Mouse (Mus musculus) hindbrain, embryonic 16.5 days (tissue): Measurements from ENCODE around the gene Inpp4b. TPM values are rescaled to one million over a fixed set of nuclear protein-coding genes. Genes with fewer than 3 reads are reported as not detected.

Source experiments
- ATAC-seq: fragments of 200-750 bp; cut with Nextera tagmentation; 2 replicates; pipeline ENCODE4 v1.8.0; 2017; ENCODE audit warnings: moderate TSS enrichment, moderate library complexity
- H3K27ac ChIP-seq: fragments of 300-500 bp; sonication (generic); 2 replicates; pipeline ENCODE4 v1.5.1; 2014; ENCODE audit warnings: low read depth, mild to moderate bottlenecking, control low read depth, low read length, moderate library complexity
- H3K27me3 ChIP-seq: fragments of 300-500 bp; sonication (generic); replicated peaks from 2 replicates; pipeline ENCODE4 v1.6.1; 2014; ENCODE audit warnings: low read length; ENCODE audit not compliant: control insufficient read depth, insufficient read depth
- H3K36me3 ChIP-seq: fragments of 300-500 bp; sonication (generic); 2 replicates; pipeline ENCODE4 v1.6.1; 2014; ENCODE audit warnings: mild to moderate bottlenecking, low read length, moderate library complexity, mixed read lengths; ENCODE audit not compliant: control insufficient read depth, insufficient read depth
- H3K4me1 ChIP-seq: fragments of 300-500 bp; sonication (generic); 2 replicates; pipeline ENCODE4 v1.6.1; 2014; ENCODE audit warnings: low read depth, low read length; ENCODE audit not compliant: control insufficient read depth, insufficient read depth
- H3K4me2 ChIP-seq: fragments of 300-500 bp; sonication (generic); 2 replicates; pipeline ENCODE4 v1.6.1; 2014; ENCODE audit warnings: mild to moderate bottlenecking, low read length, control low read depth, moderate library complexity
- H3K4me3 ChIP-seq: fragments of 300-500 bp; sonication (generic); 2 replicates; pipeline ENCODE4 v1.5.1; 2014; ENCODE audit warnings: mild to moderate bottlenecking, low read length, control low read depth, moderate library complexity
- H3K9ac ChIP-seq: fragments of 300-500 bp; sonication (generic); 2 replicates; pipeline ENCODE4 v1.6.1; 2014; ENCODE audit warnings: low read depth, mild to moderate bottlenecking, control low read depth, low read length, moderate library complexity
- H3K9me3 ChIP-seq: fragments of 300-500 bp; sonication (generic); 2 replicates; pipeline ENCODE4 v1.6.1; 2014; ENCODE audit warnings: mild to moderate bottlenecking, low read length, moderate library complexity; ENCODE audit not compliant: control insufficient read depth
- WGBS: fragments of 180-500 bp; shearing (Covaris S2); extraction: QIAGEN DNeasy Blood & Tissue Kit; methylation state at CpG from one replicate; pipeline ENCODE4 v1.1.7; 2014; 5-methylcytosine and 5-hydroxymethylcytosine counted together
- polyA plus RNA-seq: library from polyadenylated mRNA; unstranded; fragments of >200 nt; fragmentation: Nextera tagmentation; extraction: Ambion mirVana; gene quantifications from 2 replicates; pipeline ENCODE4 v1.2.1, GENCODE M21; 2015

Gene Inpp4b
- polyA plus RNA-seq, 1 experiment from 2014 or later = 13.6 TPM

- no peak for ATAC-seq
- 91% methylated on average over 4 of the region's 4 CpGs for WGBS
Measured at GRCm38 (mm10) chr8:81858393-81858792, 516.0 kb downstream of the Inpp4b start.

GRCm38 (mm10) chr8:81859805-81860204 lies 517.4 kb downstream of the Inpp4b start:
- H3K4me3 ChIP-seq = no peak overlapping the region
- no peaks in the 10 kb centered on the region for H3K9me3 ChIP-seq
- no peak for ATAC-seq
- WGBS = 46% methylated on average over 1 of the region's 1 CpGs
- H3K9ac ChIP-seq = no peak overlapping the region
- H3K27ac ChIP-seq = no peak overlapping the region
- H3K36me3 ChIP-seq = no peaks in the 10 kb centered on the region
- H3K4me1 ChIP-seq = no peaks in the 10 kb centered on the region
- H3K27me3 ChIP-seq = no peaks in the 10 kb centered on the region
- H3K4me2 ChIP-seq = no peak overlapping the region

More at GRCm38 (mm10) chr8:81858393-81858792, 516.0 kb downstream of the Inpp4b start:
- Histone ChIP-seq H3K27me3 (no peaks in the 10 kb centered on the region), H3K9ac (no peak overlapping the region), H3K4me1 (no peaks in the 10 kb centered on the region), H3K9me3 (no peaks in the 10 kb centered on the region), H3K27ac (no peak overlapping the region), H3K36me3 (no peaks in the 10 kb centered on the region), H3K4me3 (no peak overlapping the region), H3K4me2 (no peak overlapping the region)

GRCm38 (mm10) chr8:81861311-81861710 lies 519.0 kb downstream of the Inpp4b start:
- no peak for ATAC-seq
- Histone ChIP-seq H3K9me3 (no peaks in the 10 kb centered on the region), H3K9ac (no peak overlapping the region), H3K4me1 (no peaks in the 10 kb centered on the region), H3K4me2 (no peak overlapping the region), H3K27me3 (no peaks in the 10 kb centered on the region), H3K36me3 (no peaks in the 10 kb centered on the region), H3K27ac (no peak overlapping the region), H3K4me3 (no peak overlapping the region)
- WGBS = 89% methylated on average over 8 of the region's 8 CpGs

DNA sequence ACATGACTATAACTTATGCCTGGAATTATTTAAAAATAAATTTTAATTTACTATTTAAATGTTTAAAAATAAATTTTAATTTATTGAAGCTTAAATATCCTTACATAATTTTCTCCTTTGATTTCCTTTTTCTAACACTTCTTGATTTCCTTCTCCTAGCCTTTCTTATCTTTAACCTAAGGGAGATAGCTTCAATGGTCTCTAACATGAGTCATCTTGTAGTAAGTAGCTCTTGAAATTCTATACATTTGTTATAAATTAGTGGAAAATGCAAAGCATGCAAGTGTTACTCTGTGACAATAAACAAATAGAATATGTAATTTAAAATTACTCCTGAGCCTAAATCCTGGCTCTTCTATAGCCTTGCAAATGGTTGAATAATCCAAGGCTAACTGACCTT lies 520.4 kb downstream of the Inpp4b start:
- Histone ChIP-seq H3K36me3 (no peaks in the 10 kb centered on the region), H3K4me3 (no peak overlapping the region), H3K27me3 (no peaks in the 10 kb centered on the region), H3K9me3 (no peaks in the 10 kb centered on the region), H3K4me2 (no peak overlapping the region), H3K4me1 (no peaks in the 10 kb centered on the region), H3K9ac (no peak overlapping the region), H3K27ac (no peak overlapping the region)
- ATAC-seq = no peak

- no peak overlapping the region for H3K27ac ChIP-seq
Measured at GRCm38 (mm10) chr8:81864318-81864717, 522.0 kb downstream of the Inpp4b start.

DNA sequence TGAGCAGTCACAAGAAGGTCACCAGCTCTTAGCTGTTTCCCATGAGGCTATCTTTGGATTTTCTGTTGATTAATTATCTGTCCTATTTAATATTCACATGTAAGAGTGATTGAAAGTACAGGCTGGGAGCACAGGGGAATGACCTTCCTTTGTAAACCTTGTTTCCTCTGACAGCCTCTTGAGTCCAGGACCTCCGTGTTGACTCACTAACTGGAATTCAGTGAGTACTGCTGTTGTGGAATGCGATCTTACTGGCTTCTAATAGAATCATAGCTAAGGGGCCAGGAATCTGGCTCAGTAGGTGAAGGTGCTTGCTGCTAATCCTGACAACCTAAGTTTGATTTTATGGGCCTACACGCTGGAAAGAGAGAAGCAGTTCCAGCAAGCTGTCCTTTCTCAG lies 523.3 kb downstream of the Inpp4b start:
- Histone ChIP-seq H3K4me1 (no peaks in the 10 kb centered on the region), H3K9ac (no peak overlapping the region), H3K4me3 (no peak overlapping the region), H3K27ac (no peak overlapping the region), H3K36me3 (no peaks in the 10 kb centered on the region), H3K27me3 (no peaks in the 10 kb centered on the region), H3K9me3 (no peaks in the 10 kb centered on the region), H3K4me2 (no peak overlapping the region)
- no peak for ATAC-seq
- 68% methylated on average over 3 of the region's 3 CpGs for WGBS

More at GRCm38 (mm10) chr8:81864318-81864717, 522.0 kb downstream of the Inpp4b start:
- WGBS = 91% methylated on average over 2 of the region's 2 CpGs
- no peak for ATAC-seq
- H3K4me3 ChIP-seq = no peak overlapping the region
- no peaks in the 10 kb centered on the region for H3K27me3 ChIP-seq
- H3K4me1 ChIP-seq = no peaks in the 10 kb centered on the region
- H3K9ac ChIP-seq = no peak overlapping the region
- no peaks in the 10 kb centered on the region for H3K36me3 ChIP-seq
- H3K9me3 ChIP-seq = no peaks in the 10 kb centered on the region
- H3K4me2 ChIP-seq = no peak overlapping the region

DNA sequence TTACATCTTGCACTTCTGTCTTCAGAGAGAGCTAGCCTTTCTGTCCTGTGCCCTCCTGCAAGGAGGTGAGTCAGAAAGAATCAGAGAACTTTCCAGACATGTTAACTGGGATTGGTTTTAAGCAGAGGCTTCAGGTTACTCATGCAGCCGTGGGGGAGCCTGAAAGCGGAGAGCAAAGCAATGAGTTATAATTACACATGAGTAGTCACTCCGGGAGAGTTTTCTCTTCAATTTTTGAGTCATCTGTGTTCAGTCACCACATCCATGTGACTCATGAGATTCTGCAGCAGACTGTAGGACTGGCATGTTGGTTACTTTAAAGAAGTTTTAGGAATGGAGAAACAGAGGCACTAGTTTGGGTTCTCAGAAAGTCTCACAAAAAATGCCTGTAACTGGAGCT lies 524.7 kb downstream of the Inpp4b start:
- H3K4me2 ChIP-seq = no peak overlapping the region
- H3K4me1 ChIP-seq = no peaks in the 10 kb centered on the region
- no peak overlapping the region for H3K27ac ChIP-seq
- no peaks in the 10 kb centered on the region for H3K27me3 ChIP-seq
- H3K9me3 ChIP-seq = no peaks in the 10 kb centered on the region
- H3K36me3 ChIP-seq = no peaks in the 10 kb centered on the region
- H3K9ac ChIP-seq = no peak overlapping the region
- no peak for ATAC-seq
- WGBS = 75% methylated on average over 3 of the region's 3 CpGs
- H3K4me3 ChIP-seq = no peak overlapping the region

- Histone ChIP-seq H3K4me2 (no peak overlapping the region), H3K9me3 (no peaks in the 10 kb centered on the region), H3K27ac (no peak overlapping the region), H3K9ac (no peak overlapping the region), H3K36me3 (no peaks in the 10 kb centered on the region), H3K4me1 (no peaks in the 10 kb centered on the region), H3K27me3 (no peaks in the 10 kb centered on the region), H3K4me3 (no peak overlapping the region)
- no peak for ATAC-seq
- WGBS = 95% methylated on average over 2 of the region's 2 CpGs
Measured at GRCm38 (mm10) chr8:81870466-81870865, 528.1 kb downstream of the Inpp4b start.

DNA sequence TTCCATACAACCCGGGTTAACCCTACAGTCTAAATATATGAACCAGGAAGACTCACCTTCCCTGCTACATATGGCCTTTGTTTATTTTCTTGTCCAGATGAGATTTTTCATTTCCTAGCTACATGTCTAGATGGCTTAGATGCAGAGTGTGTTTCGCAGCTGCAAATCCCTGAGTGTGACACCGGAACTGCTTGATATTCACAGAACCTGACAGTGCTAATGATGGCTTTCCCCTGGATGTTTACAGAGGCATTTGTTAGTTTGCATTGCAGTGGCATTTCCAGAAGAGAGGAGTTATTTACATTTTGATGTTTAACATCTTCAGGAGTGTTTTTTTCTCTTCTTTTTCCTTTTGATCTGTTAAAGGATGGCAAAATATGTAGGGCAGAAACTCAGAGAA lies 537.7 kb downstream of the Inpp4b start:
- Histone ChIP-seq H3K36me3 (no peaks in the 10 kb centered on the region), H3K27ac (no peak overlapping the region), H3K4me2 (no peak overlapping the region), H3K4me1 (no peaks in the 10 kb centered on the region), H3K4me3 (no peak overlapping the region), H3K9me3 (no peaks in the 10 kb centered on the region), H3K27me3 (no peaks in the 10 kb centered on the region), H3K9ac (no peak overlapping the region)
- no peak for ATAC-seq
- WGBS = 68% methylated on average over 3 of the region's 3 CpGs

DNA sequence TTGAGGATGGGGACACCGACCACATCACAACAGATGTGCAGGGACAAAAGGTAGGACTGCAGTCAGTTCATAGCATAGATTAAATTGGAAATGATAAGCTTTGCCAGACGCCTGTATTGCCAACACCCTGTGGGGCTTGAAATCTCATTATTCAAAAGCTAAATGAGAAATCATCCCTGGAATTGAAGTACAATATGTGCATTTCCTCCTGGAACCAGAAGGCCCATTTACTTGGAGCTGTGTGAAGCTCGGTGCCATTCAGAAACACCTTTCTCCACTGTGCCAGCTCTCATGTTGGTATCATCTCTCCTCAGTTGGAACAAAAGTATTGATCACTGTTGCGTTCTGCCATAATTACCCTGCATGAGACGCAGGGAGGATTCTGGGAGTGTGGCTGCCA lies 541.8 kb downstream of the Inpp4b start:
- no peak overlapping the region for H3K4me3 ChIP-seq
- WGBS = 66% methylated on average over 5 of the region's 5 CpGs
- no peaks in the 10 kb centered on the region for H3K36me3 ChIP-seq
- H3K4me1 ChIP-seq = no peaks in the 10 kb centered on the region
- no peaks in the 10 kb centered on the region for H3K9me3 ChIP-seq
- H3K27ac ChIP-seq = no peak overlapping the region
- H3K9ac ChIP-seq = no peak overlapping the region
- ATAC-seq = no peak
- no peaks in the 10 kb centered on the region for H3K27me3 ChIP-seq
- no peak overlapping the region for H3K4me2 ChIP-seq
